In the genomic region with DNA sequence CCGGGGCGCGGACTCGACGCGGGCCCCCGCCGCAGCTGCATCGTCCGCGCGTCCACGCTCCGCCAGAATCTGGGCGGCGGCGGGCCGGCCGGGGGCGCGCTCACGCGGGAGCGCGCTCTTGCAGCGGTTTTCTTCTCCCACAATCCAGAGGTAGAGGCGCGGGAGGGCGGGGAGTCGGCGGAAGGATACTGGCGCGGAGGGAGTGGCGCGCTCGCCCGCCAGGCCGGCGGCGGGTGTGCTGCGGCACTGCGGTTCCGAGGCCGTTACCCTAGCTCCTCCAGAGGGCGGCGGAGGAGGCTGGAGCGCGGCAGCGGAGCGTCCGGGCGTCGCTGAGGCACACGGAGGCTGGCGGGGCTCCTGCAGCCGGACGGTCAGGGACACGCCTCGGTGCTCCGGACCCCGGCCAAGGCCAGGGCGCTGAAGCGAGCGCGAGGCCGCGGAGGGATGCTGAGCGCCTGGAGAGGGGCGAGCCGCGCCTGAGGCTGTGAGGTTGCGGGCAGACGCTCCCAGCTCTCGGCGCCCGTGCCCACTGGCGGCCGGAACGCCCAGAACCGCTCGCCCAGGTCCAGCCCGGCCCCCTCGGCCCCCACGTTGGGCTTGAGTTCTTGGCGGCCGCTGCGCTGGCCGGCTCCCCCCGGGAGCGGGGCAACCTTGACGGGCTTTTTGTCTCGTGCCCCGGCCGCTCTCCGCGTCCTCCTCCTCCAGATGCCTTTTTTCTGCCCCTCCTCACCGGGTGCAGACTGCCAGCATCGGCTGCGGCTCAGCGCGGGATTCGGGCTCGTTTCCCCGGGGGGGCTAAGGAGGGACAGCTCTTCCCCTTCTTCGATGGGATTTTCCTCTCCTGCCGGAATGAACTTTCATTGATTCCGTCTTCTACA, we compare ENCODE assay signal across 8 mouse cellular contexts. TPM values are rescaled to one million over a fixed set of nuclear protein-coding genes. Genes with fewer than 3 reads are reported as not detected.
DNase-seq lines count a peak whose midpoint lies in the region; ATAC-seq lines count a peak whose summit lies in the region.

TSS of gene Ccdc88a (plus strand) at position 263 of the 878 bp plus-strand sequence.

- WGBS in heart, embryonic 14.5 days, result under 1% methylated on average over 90 of the region's 107 CpGs
- WGBS in liver, embryonic 13.5 days (ENCODE audit: insufficient replicate concordance), result 0% methylated on average over 106 of the region's 107 CpGs
- WGBS in stomach, embryonic 16.5 days, result under 1% methylated on average over 102 of the region's 107 CpGs

- H3K27ac ChIP-seq in heart, embryonic 14.5 days (replicated peaks in 1 of 2; ENCODE audit: control insufficient read depth in 1 of 2, insufficient read depth in 1 of 2, low read depth in 2 of 2, low read length in 2 of 2), result peak within 1 kb of the TSS; percentile 91 to 95
- H3K27ac ChIP-seq in liver, embryonic 13.5 days, result peak within 1 kb of the TSS; percentile 84
- H3K27ac ChIP-seq in stomach, embryonic 16.5 days (ENCODE audit: low read length), result peak within 1 kb of the TSS; percentile 84

- no peaks in the 10 kb centered on the region for H3K27me3 ChIP-seq in heart, embryonic 14.5 days (ENCODE audit: control insufficient read depth, insufficient read depth, low read length)
- H3K27me3 ChIP-seq in liver, embryonic 13.5 days, result no peaks in the 10 kb centered on the region
- H3K27me3 ChIP-seq in stomach, embryonic 16.5 days (ENCODE audit: control insufficient read depth, insufficient read depth, low read length), result no peaks in the 10 kb centered on the region

- H3K4me2 ChIP-seq in heart, embryonic 14.5 days (ENCODE audit: low read length), result peak within 1 kb of the TSS; percentile 65
- H3K4me2 ChIP-seq in liver, embryonic 13.5 days, result peak within 1 kb of the TSS; percentile 91
- H3K4me2 ChIP-seq in stomach, embryonic 16.5 days (ENCODE audit: low read depth, low read length), result peak within 1 kb of the TSS; percentile 63

- H3K4me1 ChIP-seq in heart, embryonic 14.5 days (ENCODE audit: control insufficient read depth in 2 of 2, insufficient read depth in 2 of 2, low read length in 2 of 2), result peaks cover 4 to 10% of the 10 kb centered on the region in 2 experiments
- peaks cover 8% of the 10 kb centered on the region for H3K4me1 ChIP-seq in liver, embryonic 13.5 days (replicated peaks)
- H3K4me1 ChIP-seq in stomach, embryonic 16.5 days (ENCODE audit: control insufficient read depth, insufficient read depth, low read length), result 0 out of 2 replicates have a peak, but pooled peaks cover 2% of the 10 kb centered on the region

- peak within 1 kb of the TSS; percentile 88 to 97 for H3K4me3 ChIP-seq in heart, embryonic 14.5 days (ENCODE audit: control insufficient read depth in 1 of 2, insufficient read depth in 1 of 2, low read depth in 1 of 2, low read length in 2 of 2)
- H3K4me3 ChIP-seq in liver, embryonic 13.5 days (replicated peaks), result peak within 1 kb of the TSS; percentile 91
- H3K4me3 ChIP-seq in stomach, embryonic 16.5 days (replicated peaks; ENCODE audit: low read length), result peak within 1 kb of the TSS; percentile 81

- H3K9me3 ChIP-seq in heart, embryonic 14.5 days (ENCODE audit: control insufficient read depth, low read length), result no peaks in the 10 kb centered on the region
- H3K9me3 ChIP-seq in liver, embryonic 13.5 days (replicated peaks), result no peaks in the 10 kb centered on the region
- no peaks in the 10 kb centered on the region for H3K9me3 ChIP-seq in stomach, embryonic 16.5 days (replicated peaks; ENCODE audit: control insufficient read depth, low read length)

- H3K36me3 ChIP-seq in heart, embryonic 14.5 days (ENCODE audit: control insufficient read depth, insufficient read depth, low read length), result no peaks in the 10 kb centered on the region
- no peaks in the 10 kb centered on the region for H3K36me3 ChIP-seq in liver, embryonic 13.5 days
- no peaks in the 10 kb centered on the region for H3K36me3 ChIP-seq in stomach, embryonic 16.5 days (ENCODE audit: control insufficient read depth, insufficient read depth, low read length)

- H3K9ac ChIP-seq in heart, embryonic 14.5 days (ENCODE audit: low read length), result peak within 1 kb of the TSS; percentile 96
- H3K9ac ChIP-seq in liver, embryonic 13.5 days, result peak within 1 kb of the TSS; percentile 87
- H3K9ac ChIP-seq in stomach, embryonic 16.5 days (ENCODE audit: low read length), result peak within 1 kb of the TSS; percentile 90

- peak; percentile 82 for DNase-seq in c-Kit-negative CD71-positive TER-119-positive erythroid progenitor cells, embryonic 14.5 days (ENCODE audit: low read depth, low spot score)
- peak; percentile 89 for DNase-seq in fibroblast of lung, adult 2 months (ENCODE audit: low read depth)
- peak; percentile 97 for DNase-seq in kidney, postnatal 14 days
- DNase-seq in liver, embryonic 13.5 days, result peak; percentile 91
- DNase-seq in neural tube, embryonic 10.5 days (ENCODE audit: extremely low spot score, low spot score), result peak; percentile 97

- ATAC-seq in CD4-positive, CD25-positive, alpha-beta regulatory T cell, adult 4 months, result peak; percentile 86
- ATAC-seq in heart, embryonic 14.5 days (ENCODE audit: insufficient number of reproducible peaks, insufficient read depth, low FRiP score, low read depth), result peak; percentile 91
- ATAC-seq in liver, embryonic 13.5 days (ENCODE audit: low read depth), result peak; percentile 93
- ATAC-seq in stomach, embryonic 16.5 days (ENCODE audit: insufficient read depth, low FRiP score), result peak; percentile 94

RNA-seq across cellular contexts. Expression of gene Ccdc88a, which starts in this region (rescaled TPM):
- 1 to 10 TPM; 1.3 to 1.8 TPM for polyA plus RNA-seq in CD4-positive, CD25-positive, alpha-beta regulatory T cell, adult 4 months (2017; shearing (Covaris generic))
- polyA plus RNA-seq in heart, embryonic 14.5 days (2014; fragmentation: Nextera tagmentation; extraction: Ambion mirVana), result 19.4 and 22.3 TPM in 2 replicates
- 5.0 and 5.2 TPM in 2 replicates for polyA plus RNA-seq in liver, embryonic 13.5 days (2015; fragmentation: Nextera tagmentation; extraction: Ambion mirVana)
- polyA plus RNA-seq in stomach, embryonic 16.5 days (2015; fragmentation: Nextera tagmentation; extraction: Ambion mirVana), result 11.0 and 17.6 TPM in 2 replicates

Comparison
In these comparisons a context has a peak if more than half of its experiments do, and no peak if none do; other contexts are left out.
1. Peak in every context shown above with its lines: DNase-seq, ATAC-seq, H3K4me3 ChIP-seq and H3K27ac ChIP-seq.